Mouse (Mus musculus) activated CD4-positive, CD25-positive, alpha-beta regulatory T cell, adult 4 months (primary cell): ENCODE results near the gene Clock. TPM values are rescaled to one million over a fixed set of nuclear protein-coding genes. Genes with fewer than 3 reads are reported as not detected.
A peak's percentile ranks its signal among the peaks of the same experiment; 100 is the strongest.

Experiments
- ATAC-seq: one replicate; pipeline ENCODE4 v1.8.0; 2017
- polyA plus RNA-seq, 2 experiments: library from polyadenylated mRNA; unstranded; fragments of 100-300 nt; shearing (Covaris generic); gene quantifications; one replicate each; pipeline ENCODE4 v1.2.1; 2017

The Clock gene
- polyA plus RNA-seq, 2 experiments from 2014 or later: 14.0 to 16.6 TPM

DNA sequence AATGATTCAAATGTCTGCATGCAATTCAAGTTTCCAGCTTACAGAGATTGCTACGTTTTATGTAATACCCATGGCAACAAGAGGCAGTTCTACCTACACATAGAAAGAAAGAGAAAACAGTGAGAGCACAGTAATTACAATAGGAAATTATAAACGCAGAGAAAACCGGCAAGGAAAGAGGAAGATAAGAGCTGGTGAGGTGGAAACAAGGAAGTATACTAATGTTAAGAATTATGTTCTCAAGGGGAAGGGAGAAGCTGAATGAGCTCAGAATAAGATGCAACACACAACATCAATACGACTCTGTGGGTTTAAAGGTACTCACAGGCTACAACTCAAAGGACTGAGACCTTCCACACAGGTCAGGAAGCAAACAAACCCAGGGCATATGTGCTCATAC, 29.6 kb downstream of the Clock start:
- no peak for ATAC-seq

- peak; percentile 83 for ATAC-seq
These were observed 53.6 kb downstream of the Clock start for GRCm38 (mm10) chr5:76250948-76251347.

- no peak for ATAC-seq
These were observed 58.1 kb downstream of the Clock start for GRCm38 (mm10) chr5:76246539-76246938.

DNA sequence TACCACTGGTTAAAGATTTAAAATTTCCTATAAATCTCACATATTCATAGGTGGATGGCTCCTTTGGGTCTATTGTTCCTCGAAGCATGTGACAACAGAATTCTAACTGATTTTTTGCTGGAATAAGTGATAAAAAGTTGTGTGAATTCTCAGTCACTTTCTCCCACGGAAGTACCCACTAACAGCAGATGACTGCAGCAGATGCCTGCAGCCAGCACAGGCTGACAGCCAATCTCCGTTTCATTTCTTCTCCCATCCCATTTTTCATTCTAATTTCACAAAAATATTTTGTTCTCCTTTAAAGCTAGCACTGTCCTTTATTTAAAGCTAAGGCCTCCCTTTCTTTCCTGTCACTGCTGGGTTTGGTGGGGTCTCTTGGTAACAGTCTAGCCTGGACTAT, 59.2 kb downstream of the Clock start:
- no peak for ATAC-seq

DNA sequence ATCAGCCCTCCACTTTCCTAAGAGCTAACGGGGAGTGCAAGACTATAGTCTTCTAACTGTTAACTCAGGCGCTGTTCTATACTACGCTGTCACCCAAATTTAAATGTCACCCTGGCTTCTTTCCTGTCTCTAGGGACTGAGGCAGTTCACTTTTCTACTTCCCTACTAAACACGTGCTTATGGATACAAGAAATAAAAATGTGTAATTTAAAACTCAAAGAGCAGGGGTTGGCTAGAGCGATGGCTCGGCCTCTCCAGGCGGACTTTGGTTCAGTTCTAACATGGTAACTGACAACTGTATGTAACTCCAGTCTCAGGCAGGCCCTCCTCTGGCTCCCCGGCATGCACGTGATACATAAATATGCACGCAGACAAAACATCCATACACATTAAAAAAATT, 60.2 kb downstream of the Clock start:
- no peak for ATAC-seq

- ATAC-seq: no peak
These were observed 60.7 kb downstream of the Clock start for GRCm38 (mm10) chr5:76243929-76244328.

- ATAC-seq: no peak
These were observed 61.3 kb downstream of the Clock start for GRCm38 (mm10) chr5:76243274-76243673.

DNA sequence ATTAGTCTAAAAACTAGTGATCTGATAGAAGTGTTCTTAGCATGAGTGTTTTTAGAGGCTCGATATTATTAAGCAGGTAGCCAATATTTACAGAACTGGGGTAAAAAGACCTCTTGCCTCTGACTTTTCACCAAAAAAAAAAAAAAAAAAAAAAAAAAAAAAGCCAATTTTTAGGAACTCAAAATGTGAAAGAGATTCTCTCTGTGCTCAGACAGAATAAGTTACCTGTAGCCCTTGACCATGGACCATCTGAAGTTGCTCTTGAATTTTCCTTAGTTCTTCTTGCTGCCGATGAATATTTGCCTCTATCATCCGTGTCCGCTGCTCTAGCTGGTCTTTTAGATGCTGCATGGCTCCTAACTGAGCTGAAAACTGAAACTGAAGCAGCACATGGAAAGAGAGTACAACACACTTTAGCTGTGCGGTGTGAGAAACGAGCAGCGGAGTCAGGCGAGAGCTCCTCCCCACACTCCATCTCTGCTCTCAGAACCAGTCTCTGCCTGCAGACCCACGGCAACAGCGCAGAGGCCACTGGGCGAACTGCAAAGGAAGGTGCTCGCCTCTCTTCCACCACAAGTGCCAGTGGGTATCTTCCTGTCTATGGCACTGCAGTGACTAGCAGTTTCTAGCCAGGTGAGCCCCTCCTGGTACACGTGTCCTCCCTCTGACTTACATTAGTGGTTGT, 73.3 kb downstream of the Clock start:
- ATAC-seq: no peak

DNA sequence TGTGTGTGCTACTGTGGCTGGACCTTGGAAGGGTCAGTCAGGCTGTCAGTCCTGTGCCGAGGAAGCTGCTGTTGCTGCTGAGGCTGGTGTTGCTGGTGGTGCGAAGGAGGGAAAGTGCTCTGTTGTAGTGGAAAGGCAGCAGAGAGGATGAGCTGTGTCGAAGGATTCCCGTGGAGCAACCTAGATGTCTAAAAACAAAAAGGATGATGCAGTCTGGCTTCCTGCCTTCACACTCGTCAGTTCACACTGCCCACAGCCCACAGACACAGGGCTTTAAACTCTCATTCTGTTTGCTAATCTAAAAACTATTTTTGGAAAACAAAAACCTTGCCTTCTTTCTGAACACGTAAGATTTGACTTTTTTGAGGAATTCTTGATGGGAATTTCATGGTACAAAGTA, 87.9 kb downstream of the Clock start:
- ATAC-seq: no peak

GRCm38 (mm10) chr5:76208066-76208465, 96.5 kb downstream of the Clock start:
- ATAC-seq: no peak

DNA sequence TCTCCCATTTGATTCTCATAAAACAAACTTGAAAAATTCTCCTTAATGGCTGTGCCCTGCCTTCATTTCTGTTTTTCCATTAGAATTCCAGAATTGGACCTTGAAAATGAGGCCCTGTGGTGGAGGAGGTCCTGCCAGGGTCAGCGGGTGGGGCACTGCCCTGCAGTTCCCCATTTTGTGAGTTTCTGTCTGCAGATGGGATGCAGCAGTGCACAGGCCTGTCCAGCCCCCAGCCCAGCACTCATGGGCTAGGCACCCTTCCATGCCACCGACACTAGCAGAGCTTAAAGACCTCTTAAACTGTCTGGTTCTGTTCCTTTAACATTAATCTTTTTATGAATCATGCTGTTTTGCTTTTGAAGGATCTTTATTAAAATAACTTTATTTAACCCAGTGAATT, 98.7 kb downstream of the Clock start:
- ATAC-seq: no peak

DNA sequence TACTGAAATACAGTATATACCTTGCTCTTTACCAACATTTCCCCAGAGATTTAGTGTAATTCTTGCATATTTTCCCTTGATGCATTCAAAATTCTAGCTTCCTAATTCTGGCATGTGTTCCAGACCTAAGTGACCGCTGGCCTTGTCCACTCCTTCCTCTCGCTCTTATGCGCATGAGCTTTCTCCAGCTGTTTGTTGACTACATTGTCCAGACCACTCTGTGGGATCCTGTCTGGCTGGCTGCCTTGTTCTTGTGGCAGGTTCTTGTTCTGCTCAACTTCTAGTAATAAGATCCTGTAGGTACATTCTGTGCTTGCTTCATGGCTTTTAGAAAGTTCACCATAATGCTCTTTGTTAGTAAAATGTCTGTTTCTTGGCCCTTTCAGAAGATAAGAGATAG, 101.4 kb downstream of the Clock start:
- ATAC-seq: no peak

GRCm38 (mm10) chr5:76199346-76199745, 105.2 kb downstream of the Clock start:
- no peak for ATAC-seq

- no peak for ATAC-seq
These were observed 110.1 kb downstream of the Clock start for GRCm38 (mm10) chr5:76194377-76194945.

DNA sequence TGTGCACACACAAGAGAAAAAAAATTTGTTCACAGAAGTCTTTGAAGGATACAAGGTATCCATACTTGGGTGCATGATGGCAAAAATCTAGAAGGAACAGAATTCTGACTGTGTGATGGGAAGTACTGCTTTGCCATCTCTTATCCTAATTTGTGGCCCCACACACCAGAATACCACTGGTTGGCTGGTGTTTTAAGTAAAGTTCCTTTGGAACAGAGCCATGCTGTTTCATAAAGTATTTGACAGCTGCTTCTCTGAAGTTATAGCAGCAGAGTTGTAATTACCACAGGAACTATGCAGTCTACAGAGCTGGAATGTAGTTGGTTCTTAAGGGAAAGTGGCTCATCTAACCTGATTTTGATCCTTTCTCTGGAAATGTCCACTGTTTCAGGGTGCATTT, 111.5 kb downstream of the Clock start:
- no peak for ATAC-seq

- no peak for ATAC-seq
These were observed 114.0 kb downstream of the Clock start for GRCm38 (mm10) chr5:76190609-76191008.

GRCm38 (mm10) chr5:76187885-76188284, 116.7 kb downstream of the Clock start:
- ATAC-seq: no peak

- ATAC-seq: peak; percentile 40
These were observed 120.1 kb downstream of the Clock start for GRCm38 (mm10) chr5:76184286-76185080.

- peak; percentile 89 for ATAC-seq
These were observed 120.8 kb downstream of the Clock start, which contains the start of gene Tmem165 for GRCm38 (mm10) chr5:76183750-76184261. Tmem165 (plus strand) TSS chr5:76183880.

- peak; percentile 66 for ATAC-seq
These were observed 121.4 kb downstream of the Clock start for GRCm38 (mm10) chr5:76183043-76183749.

DNA sequence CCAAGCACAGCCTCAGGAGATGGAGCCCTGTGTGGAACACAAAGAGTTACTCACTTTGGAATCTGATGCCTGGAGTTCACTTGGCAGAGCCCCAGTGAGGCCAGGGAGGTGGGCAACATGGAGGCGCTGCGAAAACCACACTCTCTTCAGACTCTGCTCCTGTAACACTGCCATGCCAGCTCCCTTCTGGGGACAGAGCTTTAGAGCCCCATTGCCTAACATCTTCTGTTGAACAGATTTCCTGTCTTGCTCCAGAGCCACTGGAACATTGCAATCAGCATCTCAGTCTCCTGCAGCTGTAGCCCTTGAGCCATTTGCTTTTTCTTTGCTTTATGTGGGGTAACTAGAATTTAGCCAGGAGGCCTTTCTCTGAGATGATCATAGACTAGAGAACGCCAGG, 122.3 kb downstream of the Clock start:
- no peak for ATAC-seq

GRCm38 (mm10) chr5:76179791-76180190, 124.8 kb downstream of the Clock start:
- ATAC-seq: no peak

- ATAC-seq: no peak
These were observed 125.4 kb downstream of the Clock start for GRCm38 (mm10) chr5:76179171-76179570.
